Mouse (Mus musculus): ENCODE data around the gene Gga1.

The Gga1 gene

DNA sequence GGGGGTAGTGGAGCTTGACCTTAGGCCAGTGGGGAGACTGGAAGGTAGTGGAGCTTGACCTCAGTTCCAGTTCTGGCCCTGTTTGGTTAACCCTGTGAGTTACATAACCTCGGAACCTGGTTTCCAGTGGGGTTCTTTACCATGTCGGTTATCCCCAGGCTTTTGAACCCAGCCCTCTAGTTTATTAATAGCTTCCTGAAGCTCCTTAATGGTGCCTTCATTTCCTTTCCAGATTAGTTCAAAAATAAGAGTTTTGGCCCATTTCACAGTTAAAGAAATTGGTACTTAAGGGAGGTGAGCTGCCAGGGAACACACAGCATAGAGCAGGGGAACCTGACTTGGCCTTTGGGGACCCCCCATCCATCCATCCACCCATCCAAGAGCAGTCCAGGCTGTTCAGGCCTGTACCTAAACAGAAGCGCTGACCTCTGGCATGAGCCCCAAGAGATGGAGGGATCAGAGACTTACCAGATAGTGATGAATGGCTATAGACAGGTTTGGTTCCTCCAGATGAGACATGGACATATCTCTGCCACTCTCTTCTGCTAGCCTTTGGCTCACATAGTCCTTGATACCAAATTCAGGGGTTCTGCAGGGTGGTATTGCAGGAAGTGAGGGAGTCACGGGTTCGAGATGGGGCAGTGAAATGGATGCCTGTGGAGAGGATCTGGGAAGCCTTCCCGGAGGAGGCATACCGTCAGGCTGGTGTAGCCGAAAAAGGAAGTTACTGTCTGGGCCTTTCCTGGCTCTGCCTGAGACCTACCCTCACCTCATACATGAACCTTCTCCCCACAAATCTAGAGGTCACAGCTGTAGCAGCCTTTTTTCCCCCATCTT lies 38.1 kb downstream of the Gga1 start:
- DNase-seq: no peak

DNA sequence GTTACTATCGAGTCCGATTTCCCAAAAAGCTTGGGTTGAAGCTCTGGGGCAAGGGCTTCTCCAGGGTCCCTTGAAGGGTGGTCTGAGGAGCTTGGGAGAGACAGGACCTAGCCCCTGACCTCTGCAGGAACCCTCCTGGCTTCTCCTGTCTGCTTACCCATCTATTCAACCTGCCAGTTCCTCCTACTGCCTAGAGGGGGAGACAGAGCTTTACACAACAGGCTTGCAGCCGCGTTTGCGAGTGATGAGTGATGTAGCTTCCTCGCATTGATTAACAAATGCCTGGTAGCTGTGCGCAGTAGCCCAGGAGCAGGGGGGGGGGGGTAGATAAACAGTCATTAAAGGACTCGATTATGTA lies 38.6 kb downstream of the Gga1 start:
- DNase-seq: peak; percentile 79

DNA sequence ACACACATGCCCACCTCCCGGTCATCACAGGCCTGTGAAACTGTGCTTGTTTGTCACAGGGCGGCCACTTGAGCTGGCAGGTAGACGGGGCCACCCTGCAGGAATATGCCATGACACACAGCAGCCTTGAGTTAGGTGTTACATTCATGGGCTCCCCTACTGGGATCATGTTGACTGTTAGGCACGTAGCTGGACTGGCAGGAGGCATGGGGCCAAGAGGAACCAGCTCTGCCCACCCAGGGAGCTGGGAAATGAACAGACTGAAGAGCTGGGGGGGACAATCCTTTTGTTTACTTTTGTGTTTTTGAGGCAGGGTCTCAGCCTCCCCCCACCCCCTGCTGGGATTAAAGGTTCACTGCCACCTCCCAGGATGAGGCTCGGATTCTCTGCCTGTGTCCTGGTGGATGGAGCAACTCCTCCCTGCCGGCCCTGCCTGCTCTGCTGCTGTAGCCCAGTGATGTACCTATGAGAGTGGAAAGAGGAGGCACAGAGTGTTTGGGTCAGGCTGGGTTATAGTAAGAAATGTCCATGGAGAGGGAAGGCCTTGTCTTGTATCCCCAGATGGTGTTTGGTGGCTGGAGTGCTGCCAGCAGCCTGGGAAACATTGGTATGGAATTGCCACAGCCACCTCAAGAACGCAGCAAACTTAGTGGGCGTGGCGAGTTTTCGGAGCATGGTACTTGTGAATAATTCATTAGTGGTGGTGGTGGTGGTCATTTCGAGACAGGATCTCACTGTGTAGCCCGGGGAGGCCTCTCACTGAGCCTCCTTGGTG lies 39.2 kb downstream of the Gga1 start:
- no peak for DNase-seq

DNA sequence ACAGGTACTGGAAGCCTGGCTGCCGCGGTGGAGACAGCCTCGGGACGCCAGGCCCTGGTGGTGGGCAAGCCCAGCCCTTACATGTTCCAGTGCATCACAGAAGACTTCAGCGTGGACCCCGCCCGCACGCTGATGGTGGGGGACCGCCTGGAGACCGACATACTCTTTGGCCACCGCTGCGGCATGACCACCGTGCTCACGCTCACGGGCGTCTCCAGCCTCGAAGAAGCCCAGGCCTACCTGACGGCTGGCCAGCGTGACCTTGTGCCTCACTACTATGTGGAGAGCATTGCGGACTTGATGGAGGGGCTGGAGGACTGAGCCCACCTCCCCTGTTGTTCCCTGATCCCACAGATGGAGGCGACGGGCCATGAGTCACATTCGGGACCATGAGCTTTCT lies 41.1 kb downstream of the Gga1 start:
- no peak for DNase-seq

DNA sequence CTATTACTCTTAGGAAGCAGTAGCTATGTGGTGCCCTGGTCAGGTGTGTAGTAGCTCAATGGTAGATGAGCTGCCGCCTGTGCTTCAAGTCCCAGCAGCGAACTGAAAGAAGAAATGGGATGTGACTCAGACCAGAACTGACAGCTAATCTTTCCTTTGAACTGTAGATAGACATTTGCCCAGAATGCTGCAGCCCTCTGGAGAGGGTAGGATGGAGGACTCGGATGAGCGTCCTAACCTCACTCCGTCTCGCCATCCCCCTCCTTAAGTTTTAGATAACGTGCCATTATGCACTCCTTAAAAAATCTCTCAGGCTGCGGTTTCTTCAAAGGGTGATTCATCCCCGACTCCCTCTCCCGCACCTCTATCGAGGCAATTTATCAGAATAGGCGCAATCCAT lies 42.9 kb downstream of the Gga1 start:
- no peak for DNase-seq

DNA sequence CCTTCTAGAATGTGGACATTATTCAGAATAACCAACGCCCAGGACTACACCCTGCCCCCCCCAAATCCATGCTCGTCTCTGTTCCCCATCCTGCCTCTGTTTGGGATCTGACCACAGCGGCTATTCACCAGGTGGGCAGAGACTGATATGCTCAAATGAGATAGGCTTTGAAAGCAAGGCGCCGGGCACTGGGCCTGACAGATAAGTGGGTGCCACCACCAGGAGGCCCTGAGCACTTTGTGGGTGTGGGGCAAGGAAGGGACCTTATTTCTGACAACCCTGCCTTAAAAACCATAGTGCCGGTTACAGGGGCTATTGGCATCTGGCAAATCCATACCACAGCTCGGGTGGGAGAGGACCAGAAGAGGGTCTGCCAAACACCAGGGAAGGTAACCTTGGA lies 45.7 kb downstream of the Gga1 start:
- DNase-seq: no peak

DNA sequence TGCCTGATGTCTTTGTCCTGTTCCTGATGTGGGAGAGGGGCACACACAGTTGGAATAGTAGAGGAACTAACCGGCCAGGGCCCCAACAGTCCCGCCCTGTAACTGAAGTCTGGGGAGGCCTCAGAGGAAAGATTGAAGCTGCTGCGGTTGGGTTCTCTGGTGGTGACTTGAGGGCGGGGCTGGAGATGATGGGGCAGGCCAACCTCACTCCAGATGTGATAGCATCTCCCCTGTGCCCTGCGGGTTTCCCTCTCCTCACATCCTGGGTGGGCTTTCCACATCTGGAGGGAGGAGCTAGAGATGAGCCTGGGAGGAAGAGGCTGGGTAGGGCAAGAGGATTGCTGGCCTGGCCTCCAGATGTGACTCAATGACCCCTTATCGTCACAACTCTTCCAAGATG lies 46.6 kb downstream of the Gga1 start:
- peak; percentile 83 for DNase-seq

DNA sequence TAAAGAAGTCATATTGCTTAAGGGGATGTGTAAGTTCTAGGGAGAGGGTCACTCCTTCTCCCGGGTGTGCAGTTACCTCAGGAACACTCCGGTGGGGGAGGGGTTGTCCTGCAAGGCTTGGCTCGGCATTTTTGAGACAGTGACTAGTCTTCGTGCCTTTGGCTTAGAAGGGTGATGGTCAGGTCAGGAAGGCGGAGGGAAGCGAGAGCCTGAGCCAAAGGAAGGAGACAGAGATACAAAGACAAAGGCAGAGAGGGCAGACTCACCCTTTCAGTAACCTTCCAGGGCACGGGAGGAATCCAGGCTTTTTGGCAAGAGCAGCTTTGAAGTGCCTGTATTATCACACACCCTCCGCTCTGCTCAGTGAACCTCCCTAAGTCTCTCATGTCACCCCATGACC lies 48.1 kb downstream of the Gga1 start:
- no peak for DNase-seq

DNA sequence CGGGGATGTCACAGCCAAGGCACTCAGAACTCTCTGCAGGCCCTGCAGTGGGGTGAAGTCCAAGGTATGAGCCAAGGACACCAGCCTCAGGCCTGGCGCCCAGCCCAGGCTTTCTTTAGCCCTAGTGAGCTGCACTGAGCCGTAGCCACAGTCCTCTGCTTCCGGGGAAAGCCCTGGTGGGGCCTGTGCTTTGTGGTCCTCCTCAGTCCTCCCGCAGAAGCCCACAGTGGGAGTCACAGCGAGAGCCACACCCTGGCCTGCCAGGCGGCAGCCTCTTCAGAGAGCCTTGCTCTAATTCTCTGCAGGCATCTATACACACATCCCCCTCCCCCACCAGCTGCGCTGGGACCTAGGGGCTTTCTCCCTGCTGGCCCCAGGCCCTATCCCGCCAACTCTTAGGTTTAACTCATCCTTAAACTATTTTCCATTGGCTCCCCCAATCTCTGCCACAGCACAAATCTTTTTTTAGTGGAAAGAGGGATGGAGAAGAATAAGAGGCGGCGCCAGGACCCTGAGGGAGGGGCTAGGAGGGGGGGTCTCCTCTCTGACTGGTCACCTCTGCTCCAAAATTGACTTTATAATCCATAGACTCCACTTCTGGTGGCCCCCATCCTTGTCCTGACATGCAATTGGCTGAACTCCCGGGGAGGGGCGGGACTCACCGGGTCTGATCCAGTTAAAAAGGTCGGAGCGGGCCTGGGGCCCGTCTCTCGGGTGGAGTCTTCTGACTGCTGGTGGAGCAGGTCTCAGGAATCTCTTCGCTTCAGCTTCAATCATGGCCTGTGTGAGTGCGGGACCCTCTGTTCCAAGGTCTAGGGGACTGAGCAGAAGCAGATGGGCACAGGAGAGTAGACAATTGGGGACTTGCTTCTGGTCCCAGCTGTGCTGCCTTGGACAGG lies 49.3 kb downstream of the Gga1 start, which contains the start of gene Lgals1:
Lgals1 (plus strand) TSS at position 705 of the 899 bp plus-strand sequence.
- DNase-seq: peak; percentile 85

DNA sequence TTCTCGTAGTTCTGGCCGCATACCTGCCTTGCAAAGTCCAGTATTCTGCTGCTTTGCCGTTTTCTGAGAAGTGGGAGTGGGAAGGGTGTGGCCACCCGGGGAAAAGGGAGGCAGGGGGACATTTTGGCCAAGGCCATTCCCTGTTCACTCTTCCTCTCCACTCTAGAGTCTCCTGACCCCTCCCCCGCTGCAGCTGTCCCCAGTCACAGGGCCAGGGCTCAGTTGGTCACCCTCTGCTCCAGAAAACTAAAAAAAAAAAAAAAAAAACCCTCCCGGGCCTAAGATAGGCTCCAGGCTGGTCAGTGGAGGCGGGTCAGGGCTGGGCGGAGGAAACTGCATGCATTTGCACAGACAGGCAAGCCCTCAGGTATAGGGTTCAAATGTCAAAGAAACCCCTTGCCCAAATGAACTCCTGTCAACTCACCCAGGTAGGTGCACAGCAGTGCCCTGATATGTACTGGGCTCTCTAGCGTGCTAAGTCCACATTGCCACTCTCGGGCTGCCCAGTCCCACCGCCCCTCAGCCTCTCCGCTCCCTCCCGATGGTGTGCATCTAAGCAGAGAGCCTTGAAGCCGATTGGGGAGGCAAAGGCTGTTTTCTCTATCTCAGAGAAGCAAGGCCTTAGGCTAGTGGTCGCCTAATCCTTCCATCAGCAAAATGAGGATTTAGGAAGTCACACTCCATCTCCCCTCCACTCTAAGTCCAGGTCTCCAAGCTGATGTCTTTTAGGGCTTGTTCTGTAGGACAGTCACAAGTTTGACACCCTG lies 50.2 kb downstream of the Gga1 start:
- peak; percentile 52 for DNase-seq

DNA sequence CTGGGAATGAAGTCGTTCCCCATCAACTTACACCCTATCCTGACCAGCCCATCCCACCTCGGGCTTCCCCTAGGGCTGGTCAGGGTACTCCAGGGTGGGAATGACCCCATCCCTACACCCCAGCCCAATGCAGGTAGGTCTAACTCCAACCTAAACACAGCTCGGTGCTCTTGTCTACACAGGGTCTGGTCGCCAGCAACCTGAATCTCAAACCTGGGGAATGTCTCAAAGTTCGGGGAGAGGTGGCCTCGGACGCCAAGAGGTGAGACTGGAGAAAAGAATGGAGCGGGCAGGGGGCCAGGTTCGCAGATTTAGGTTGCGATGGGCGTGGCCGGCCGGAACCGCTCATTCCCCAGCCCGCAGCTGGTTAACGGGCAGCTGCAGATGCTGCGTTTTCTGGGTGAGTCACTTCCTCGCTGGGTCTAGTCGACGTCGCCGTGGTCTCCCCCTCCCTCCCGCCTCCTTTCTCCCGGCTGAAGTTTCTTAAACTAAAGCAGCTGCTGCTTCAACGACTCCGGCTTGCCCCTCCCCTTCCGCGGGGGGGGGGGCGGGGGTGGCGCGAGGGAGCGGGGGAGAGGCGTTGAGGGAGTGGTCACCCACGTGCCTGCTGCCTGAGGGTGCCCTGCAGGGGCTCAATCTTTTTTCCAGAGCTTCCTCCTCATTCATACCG lies 50.9 kb downstream of the Gga1 start:
- DNase-seq: peak; percentile 93

DNA sequence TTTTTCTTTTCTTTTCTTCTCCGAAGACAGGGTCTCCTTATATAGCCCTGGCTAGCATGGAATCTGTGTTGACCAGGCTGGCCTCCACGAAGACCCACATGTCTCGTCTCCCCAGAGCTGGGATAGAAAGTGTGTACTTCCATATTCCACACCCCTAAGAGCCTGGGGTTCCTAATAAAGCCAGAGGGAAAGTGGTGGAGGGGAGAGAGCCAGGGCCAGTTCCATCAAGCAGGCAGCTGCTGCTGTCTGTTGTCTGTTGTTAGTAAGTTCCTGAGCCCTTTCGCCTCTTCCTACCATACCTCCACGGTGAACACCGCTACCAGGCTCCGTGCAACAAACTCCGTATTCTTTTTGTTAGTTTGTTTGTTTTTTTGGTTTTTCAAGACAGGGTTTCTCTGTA lies 51.5 kb downstream of the Gga1 start:
- no peak for DNase-seq

DNA sequence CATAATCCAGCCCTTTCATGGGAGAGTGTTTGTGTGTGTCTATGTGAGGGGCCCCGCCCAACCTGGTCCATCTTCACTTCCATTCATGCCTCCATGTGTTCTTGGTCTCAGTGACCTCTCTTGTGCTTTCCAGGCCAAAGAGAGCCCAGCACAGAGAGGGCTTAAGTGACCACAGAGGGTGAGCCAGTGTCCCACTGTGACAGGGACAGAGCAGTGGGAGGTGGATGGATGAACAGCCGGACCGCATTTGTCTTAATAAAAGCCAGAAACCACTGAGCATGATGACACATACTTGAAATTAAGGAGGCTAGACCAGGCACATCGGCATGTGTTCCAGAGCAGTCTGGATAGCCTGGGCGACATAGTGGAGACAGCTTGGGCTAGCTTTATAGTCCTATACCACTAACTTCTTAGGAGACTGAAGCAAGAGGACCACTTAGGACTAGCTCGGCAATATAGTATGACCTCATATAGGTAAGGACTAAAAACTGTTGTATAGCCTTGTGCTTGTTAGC lies 53.3 kb downstream of the Gga1 start:
- DNase-seq: no peak

DNA sequence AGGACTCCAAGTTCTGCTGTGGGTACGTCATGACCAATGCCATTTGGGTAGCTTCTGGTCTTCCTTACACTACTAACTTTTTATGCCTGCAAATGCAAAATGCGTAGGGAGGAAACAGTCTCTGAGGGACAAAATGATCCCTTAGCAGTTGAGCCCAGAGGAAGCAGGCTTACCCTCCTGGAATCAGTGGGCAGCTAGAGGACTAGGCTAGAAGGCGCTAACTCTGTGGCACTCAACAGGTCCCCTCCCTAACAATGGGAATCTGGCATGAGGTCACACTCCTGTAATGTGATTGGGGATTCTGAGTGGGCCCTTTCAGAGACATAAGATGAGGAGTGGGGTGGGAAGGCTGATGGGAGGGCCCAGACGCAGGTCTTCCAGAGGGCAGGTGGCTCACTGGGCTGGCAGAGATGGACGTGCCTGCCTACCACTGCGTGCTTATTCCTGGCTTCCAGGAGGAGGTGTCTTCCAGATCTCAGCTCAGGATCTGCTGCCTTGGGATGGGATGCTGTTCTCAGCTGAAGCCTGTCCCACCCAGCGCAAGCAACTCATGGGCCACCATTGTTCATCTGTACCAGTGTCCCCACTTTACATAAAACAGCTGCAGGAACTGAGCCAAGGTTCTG lies 53.9 kb downstream of the Gga1 start:
- DNase-seq: no peak

DNA sequence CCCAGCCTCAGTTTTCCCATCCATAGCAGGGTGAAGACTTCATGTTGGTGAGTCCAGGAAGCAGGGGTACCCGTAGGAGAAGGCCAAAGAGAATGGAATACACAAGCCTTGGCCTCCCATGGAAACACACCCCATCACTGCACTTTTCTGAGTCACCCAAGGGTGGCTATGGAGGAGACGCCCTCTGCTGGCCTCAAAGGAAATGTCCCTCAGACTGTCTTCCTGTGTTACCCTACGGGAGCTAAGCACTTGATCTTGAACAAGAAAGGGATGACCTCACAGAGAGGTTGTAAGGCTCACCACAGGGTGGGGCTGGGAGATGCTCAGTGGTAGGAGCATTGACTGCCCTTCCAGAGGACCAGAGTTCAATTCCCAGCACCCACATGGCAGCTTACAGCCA lies 54.6 kb downstream of the Gga1 start:
- peak; percentile 77 for DNase-seq

DNA sequence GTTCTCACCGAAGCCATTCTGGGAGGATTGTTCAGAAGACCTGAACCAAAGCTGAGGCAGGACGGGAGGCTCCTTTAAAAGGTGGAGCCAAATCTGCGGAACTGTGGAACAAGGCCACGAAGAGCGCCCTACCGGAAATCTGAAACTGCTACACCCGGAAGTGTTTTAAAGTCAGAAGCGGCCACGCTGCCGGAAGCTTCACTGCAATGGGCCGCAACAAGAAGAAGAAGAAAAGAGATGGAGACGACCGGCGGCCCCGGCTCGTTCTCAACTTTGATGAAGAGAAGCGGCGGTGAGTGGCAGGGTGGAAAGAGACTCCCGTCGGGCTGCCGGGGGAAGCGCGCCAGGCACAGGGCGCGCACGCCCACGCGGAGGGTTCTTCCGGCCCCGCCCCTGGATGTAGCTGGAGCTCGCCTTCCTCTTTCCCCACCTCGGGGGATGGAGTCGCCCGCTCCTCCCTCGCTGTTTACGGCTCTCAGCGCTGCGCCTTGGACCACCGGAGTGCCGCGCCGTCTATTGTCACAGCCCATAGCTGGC lies 57.9 kb downstream of the Gga1 start, which contains the start of gene Nol12:
Nol12 (plus strand) TSS at position 150 of the 537 bp plus-strand sequence.
- DNase-seq: peak; percentile 85

DNA sequence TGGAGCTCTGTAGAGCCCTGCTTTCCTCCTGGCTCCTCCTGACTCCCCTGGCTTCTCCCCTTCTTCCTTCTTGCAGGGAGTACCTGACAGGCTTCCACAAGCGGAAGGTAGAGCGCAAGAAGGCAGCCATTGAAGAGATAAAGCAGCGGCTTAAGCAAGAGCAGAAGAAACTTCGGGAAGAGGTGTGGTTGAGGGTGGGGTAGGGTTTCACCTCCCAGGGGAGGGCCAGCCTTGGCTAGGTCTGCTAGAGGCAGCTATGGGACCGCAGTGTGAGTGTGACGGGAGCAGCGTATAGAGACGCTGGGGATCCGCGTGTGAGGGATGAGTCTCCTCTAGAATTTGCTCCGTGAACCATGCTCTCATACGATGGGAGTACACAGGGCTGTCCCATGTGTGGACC lies 59.4 kb downstream of the Gga1 start:
- DNase-seq: no peak

DNA sequence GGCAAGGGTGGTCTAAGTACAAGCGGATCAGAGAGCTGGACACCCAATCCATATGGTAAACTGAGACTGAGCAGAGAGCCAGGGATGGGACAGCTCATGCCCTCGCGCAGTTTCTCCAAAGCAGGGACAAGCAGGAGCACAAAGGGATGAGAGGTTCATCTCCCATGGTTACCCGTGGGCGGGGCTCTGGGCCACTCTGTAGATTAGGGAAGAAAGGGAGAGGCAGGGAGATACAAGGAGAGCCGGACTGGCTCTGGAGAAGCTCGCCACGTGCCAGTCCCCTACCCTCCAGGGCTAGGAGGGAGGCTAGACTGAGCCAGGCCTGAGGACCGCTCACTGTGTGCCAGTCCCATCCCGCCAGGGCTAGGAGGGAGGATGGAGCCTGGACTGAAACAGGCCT lies 60.3 kb downstream of the Gga1 start:
- no peak for DNase-seq

DNA sequence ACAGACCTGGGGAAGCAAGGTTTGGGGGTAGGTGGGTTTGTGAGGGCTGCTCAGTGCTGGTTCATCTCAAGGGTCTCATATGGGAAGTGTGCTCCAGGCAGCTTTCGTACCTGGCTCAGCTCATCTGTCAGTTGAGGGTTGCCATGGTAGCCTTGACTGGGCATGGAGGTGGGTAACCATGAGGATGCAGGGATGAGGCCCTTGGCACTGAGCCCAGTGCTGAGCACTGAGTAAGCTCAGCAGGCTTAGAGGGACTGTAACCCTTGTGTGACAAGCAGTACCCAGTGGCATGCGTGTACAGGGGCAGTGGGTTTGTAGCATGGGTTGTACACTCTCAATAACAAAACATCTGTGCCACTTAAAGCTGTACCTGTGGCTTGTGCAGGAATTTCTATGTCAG lies 61.0 kb downstream of the Gga1 start:
- DNase-seq: no peak

DNA sequence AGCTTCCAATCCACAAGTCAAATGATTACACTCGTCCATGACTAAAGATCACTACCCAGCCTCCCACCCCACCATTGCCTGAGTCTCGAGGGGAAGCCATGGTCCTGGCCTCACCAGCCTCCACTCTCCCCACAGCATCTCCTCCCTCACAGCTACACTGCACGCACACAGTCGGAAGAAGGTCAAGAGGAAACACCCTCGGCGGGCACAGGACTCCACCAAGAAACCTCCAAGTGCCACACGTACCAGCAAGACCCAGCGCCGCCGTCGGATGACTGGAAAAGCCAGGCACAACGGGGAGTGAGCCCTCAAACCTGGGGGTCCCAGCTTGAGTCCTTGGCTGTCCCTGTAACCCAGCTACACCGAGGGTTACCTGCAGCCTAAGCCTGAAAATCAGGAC lies 63.3 kb downstream of the Gga1 start:
- DNase-seq: no peak

DNA sequence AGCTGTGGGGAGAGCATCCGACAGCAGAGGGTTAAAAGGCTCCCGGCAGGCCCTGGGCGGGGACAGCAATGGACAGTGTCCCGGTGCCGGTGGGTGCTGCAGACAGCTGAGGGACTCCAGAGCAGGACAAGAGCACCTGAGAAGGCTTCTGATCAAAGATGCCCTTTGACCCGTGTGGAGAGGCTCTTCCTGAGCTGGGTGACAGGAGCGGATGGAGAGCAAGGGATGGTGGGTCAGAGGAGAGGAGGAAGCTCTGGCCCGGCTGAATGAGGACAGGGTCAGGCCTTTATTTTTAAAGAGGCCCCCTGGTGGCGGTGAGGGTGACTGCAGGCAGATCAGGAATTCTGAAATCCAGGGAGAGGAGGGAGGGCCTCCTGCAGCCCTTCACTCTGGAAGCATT lies 65.7 kb downstream of the Gga1 start:
- peak; percentile 61 for DNase-seq

Data from thymus, postnatal 14 days (tissue).